8 mouse cellular contexts compared by ENCODE assay signal in the genomic region with DNA sequence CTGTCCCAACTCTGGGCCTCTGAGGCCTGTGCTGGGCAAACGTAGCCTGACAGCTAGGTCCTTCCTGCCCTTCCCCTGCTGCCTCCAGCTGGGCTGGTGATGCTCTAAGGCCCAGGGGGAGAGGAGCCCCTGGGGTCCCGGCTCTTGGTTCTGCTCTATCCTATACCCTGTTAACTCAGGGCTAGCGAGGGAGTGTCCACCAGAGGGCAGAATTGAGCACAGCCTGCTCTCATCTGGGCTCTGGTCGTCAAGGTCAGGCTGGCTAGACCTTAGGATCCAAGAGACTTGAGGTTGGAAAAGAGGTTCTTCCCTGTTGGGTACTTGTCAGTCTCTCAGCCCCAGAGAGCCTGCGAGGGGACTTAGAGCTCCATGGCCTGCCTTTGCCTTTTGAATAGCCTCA. TPM values are rescaled to one million over a fixed set of nuclear protein-coding genes. Genes with fewer than 3 reads are reported as not detected.
DNase-seq lines count a peak whose midpoint lies in the region; ATAC-seq and TF ChIP-seq lines count a peak whose summit lies in the region.

No protein-coding gene starts in this region.

- no peaks in the 10 kb centered on the region for H3K9me3 ChIP-seq in MEL (replicated peaks; ENCODE audit: insufficient read depth, low read length)
- no peaks in the 10 kb centered on the region for H3K9me3 ChIP-seq in midbrain, embryonic 10.5 days (replicated peaks)

- peaks cover 0 to 6% of the 10 kb centered on the region in 2 experiments; a peak in 1 of 4 replicates for H3K36me3 ChIP-seq in MEL (ENCODE audit: control insufficient read depth in 1 of 2, insufficient read depth in 2 of 2, low read length in 2 of 2)
- H3K36me3 ChIP-seq in midbrain, embryonic 10.5 days, result peaks cover 58% of the 10 kb centered on the region

- peak; percentile 95 for TF ChIP-seq CTCF in layer of hippocampus, adult 2 months (conservative IDR thresholded peaks at IDR 0.05)
- peak; percentile 88 to 99 (median 97) for TF ChIP-seq CTCF in MEL (IDR thresholded peaks at IDR 0.05 in 2 of 3, conservative IDR thresholded peaks at IDR 0.05 in 1 of 3; ENCODE audit: control insufficient read depth in 1 of 3, insufficient read depth in 1 of 3, low read depth in 2 of 3, low read length in 3 of 3, poor library complexity in 1 of 3, severe bottlenecking in 1 of 3)

- H3K27me3 ChIP-seq in MEL (ENCODE audit: control insufficient read depth in 1 of 2, insufficient read depth in 2 of 2, low read length in 2 of 2), result no peaks in the 10 kb centered on the region
- H3K27me3 ChIP-seq in midbrain, embryonic 10.5 days (ENCODE audit: low read depth, poor library complexity, severe bottlenecking), result no peaks in the 10 kb centered on the region

- peak in 1 of 2 experiments; percentile 64 for DNase-seq in layer of hippocampus, adult 2 months (ENCODE audit: low spot score in 2 of 2)
- no peak for DNase-seq in layer of hippocampus, postnatal 14 days (ENCODE audit: low spot score in 2 of 2)
- peak; percentile 72 for DNase-seq in MEL (ENCODE audit: low read depth, low spot score)
- DNase-seq in cerebellum, postnatal 10 days, result peak; percentile 85 to 91
- DNase-seq in kidney, postnatal 10 days, result peak; percentile 76
- DNase-seq in midbrain, embryonic 10.5 days (ENCODE audit: low spot score), result peak; percentile 66
- peak; percentile 36 to 47 for DNase-seq in thymus, postnatal 36 days

- no peak overlapping the region for H3K9ac ChIP-seq in MEL (ENCODE audit: control insufficient read depth, low read depth, low read length, poor library complexity, severe bottlenecking)

- H3K27ac ChIP-seq in layer of hippocampus, adult 2 months, result no peak overlapping the region
- H3K27ac ChIP-seq in MEL (ENCODE audit: control insufficient read depth, low read depth, low read length), result no peak overlapping the region
- H3K27ac ChIP-seq in midbrain, embryonic 10.5 days (replicated peaks), result no peak overlapping the region

- WGBS in midbrain, embryonic 10.5 days, result 20% methylated on average over 5 of the region's 5 CpGs

- no peak for TF ChIP-seq EP300 in MEL (IDR thresholded peaks at IDR 0.05; ENCODE audit: low read depth in 1 of 2, low read length in 2 of 2)

- no peaks in the 10 kb centered on the region for H3K4me1 ChIP-seq in MEL (ENCODE audit: control insufficient read depth in 1 of 2, insufficient read depth in 2 of 2, low read length in 2 of 2)
- H3K4me1 ChIP-seq in midbrain, embryonic 10.5 days, result no peaks in the 10 kb centered on the region

- H3K4me3 ChIP-seq in layer of hippocampus, adult 2 months, result no peak overlapping the region
- no peak overlapping the region for H3K4me3 ChIP-seq in MEL (ENCODE audit: control insufficient read depth in 1 of 2, insufficient read depth in 1 of 2, low read depth in 2 of 2, low read length in 2 of 2)
- H3K4me3 ChIP-seq in midbrain, embryonic 10.5 days, result no peak overlapping the region

- ATAC-seq in granulocyte monocyte progenitor cell, adult 5-6 weeks (replicated peaks; ENCODE audit: poor library complexity, severe bottlenecking), result peak; percentile 67

- no peaks in the 10 kb centered on the region for H3K79me2 ChIP-seq in MEL (ENCODE audit: control insufficient read depth, insufficient read depth, low read length, poor library complexity)

- TF ChIP-seq POLR2A in MEL (IDR thresholded peaks at IDR 0.05; ENCODE audit: control insufficient read depth in 1 of 2, insufficient read depth in 1 of 2, low read depth in 1 of 2, low read length in 2 of 2, poor library complexity in 1 of 2), result no peak

- peak; percentile 56 for TF ChIP-seq RAD21 in MEL (IDR thresholded peaks at IDR 0.05; ENCODE audit: low read depth, low read length)

TF ChIP-seq in MEL, 35 proteins besides CTCF, POLR2A, EP300 and RAD21:
- TF ChIP-seq MYB (IDR thresholded peaks at IDR 0.05; ENCODE audit: low read depth, low read length) (no peak), ELF1 (IDR thresholded peaks at IDR 0.05; ENCODE audit: low read depth, low read length) (no peak), MYC (IDR thresholded peaks at IDR 0.05; ENCODE audit: low read depth, low read length) (no peak), SMC3 (IDR thresholded peaks at IDR 0.05; ENCODE audit: low read depth, low read length) (peak; percentile 90), ZC3H11A (IDR thresholded peaks at IDR 0.05; ENCODE audit: low read depth, low read length) (peak; percentile 37; the same call in 1 of the 2 replicates), POLR2AphosphoS2 (IDR thresholded peaks at IDR 0.05; ENCODE audit: low read length) (no peak)

RNA-seq across cellular contexts. Expression of a gene that starts 11.6 kb away (rescaled TPM):
- total RNA-seq in layer of hippocampus, adult 2 months (2021), result under 1 TPM; 0.25 to 0.26 TPM
- total RNA-seq in layer of hippocampus, postnatal 14 days (2021), result 1 to 10 TPM in 1 of 2 experiments, under 1 TPM in 1; 0.26 to 1.7 TPM
- not detected in 2 replicates for total RNA-seq in MEL (2012; rRNA removed)
- under 1 TPM in 1 of 2 experiments, not detected in 1; 0.50 TPM for polyA plus RNA-seq in MEL (2012; ENCODE audit: insufficient read depth in 1 of 2, insufficient read length in 2 of 2, low read depth in 1 of 2, low replicate concordance in 2 of 2, missing spikeins in 1 of 2)
- total RNA-seq in granulocyte monocyte progenitor cell, adult 5-6 weeks (2014; fragmentation: Nextera tagmentation), result not detected in 2 replicates
- total RNA-seq in granulocyte monocyte progenitor cell, adult 5-6 weeks (2017), result not detected in 2 replicates
- polyA plus RNA-seq in midbrain, embryonic 10.5 days (2016; fragmentation: Nextera tagmentation; extraction: Ambion mirVana), result 0.06 TPM in 2 replicates

RNA-seq across cellular contexts. Expression of a gene that starts 26.7 kb away (rescaled TPM):
- total RNA-seq in layer of hippocampus, adult 2 months (2021), result 100 to 1,000 TPM in 1 of 2 experiments, 10 to 100 TPM in 1; 91.7 to 101 TPM
- total RNA-seq in layer of hippocampus, postnatal 14 days (2021), result 10 to 100 TPM; 95.0 to 99.2 TPM
- 22.0 and 27.0 TPM in 2 replicates for total RNA-seq in MEL (2012; rRNA removed)
- 10 to 100 TPM in 1 of 2 experiments, not detected in 1; 40.2 TPM for polyA plus RNA-seq in MEL (2012; ENCODE audit: insufficient read depth in 1 of 2, insufficient read length in 2 of 2, low read depth in 1 of 2, low replicate concordance in 2 of 2, missing spikeins in 1 of 2)
- 34.6 and 35.5 TPM in 2 replicates for total RNA-seq in granulocyte monocyte progenitor cell, adult 5-6 weeks (2014; fragmentation: Nextera tagmentation)
- total RNA-seq in granulocyte monocyte progenitor cell, adult 5-6 weeks (2017), result 21.1 and 26.4 TPM in 2 replicates
- polyA plus RNA-seq in midbrain, embryonic 10.5 days (2016; fragmentation: Nextera tagmentation; extraction: Ambion mirVana), result 29.4 and 36.4 TPM in 2 replicates

RNA-seq across cellular contexts. Expression of a gene that starts 43.3 kb away (rescaled TPM):
- total RNA-seq in layer of hippocampus, adult 2 months (2021), result 1 to 10 TPM; 7.0 to 8.3 TPM
- 1 to 10 TPM; 9.2 TPM for total RNA-seq in layer of hippocampus, postnatal 14 days (2021)
- 7.9 and 9.7 TPM in 2 replicates for total RNA-seq in MEL (2012; rRNA removed)
- 10 to 100 TPM in 1 of 2 experiments, not detected in 1; 24.4 TPM for polyA plus RNA-seq in MEL (2012; ENCODE audit: insufficient read depth in 1 of 2, insufficient read length in 2 of 2, low read depth in 1 of 2, low replicate concordance in 2 of 2, missing spikeins in 1 of 2)
- total RNA-seq in granulocyte monocyte progenitor cell, adult 5-6 weeks (2014; fragmentation: Nextera tagmentation), result 15.1 and 19.7 TPM in 2 replicates
- total RNA-seq in granulocyte monocyte progenitor cell, adult 5-6 weeks (2017), result 13.2 and 13.9 TPM in 2 replicates
- 3.2 and 3.6 TPM in 2 replicates for polyA plus RNA-seq in midbrain, embryonic 10.5 days (2016; fragmentation: Nextera tagmentation; extraction: Ambion mirVana)

RNA-seq across cellular contexts. Expression of a gene that starts 56.9 kb away (rescaled TPM):
- 10 to 100 TPM; 61.3 to 64.6 TPM for total RNA-seq in layer of hippocampus, adult 2 months (2021)
- total RNA-seq in layer of hippocampus, postnatal 14 days (2021), result 10 to 100 TPM; 82.6 to 85.8 TPM
- total RNA-seq in MEL (2012; rRNA removed), result 0.23 and 0.27 TPM in 2 replicates
- 1 to 10 TPM in 1 of 2 experiments, not detected in 1; 2.0 TPM for polyA plus RNA-seq in MEL (2012; ENCODE audit: insufficient read depth in 1 of 2, insufficient read length in 2 of 2, low read depth in 1 of 2, low replicate concordance in 2 of 2, missing spikeins in 1 of 2)
- total RNA-seq in granulocyte monocyte progenitor cell, adult 5-6 weeks (2014; fragmentation: Nextera tagmentation), result not detected in 2 replicates
- total RNA-seq in granulocyte monocyte progenitor cell, adult 5-6 weeks (2017), result not detected in 2 replicates
- polyA plus RNA-seq in midbrain, embryonic 10.5 days (2016; fragmentation: Nextera tagmentation; extraction: Ambion mirVana), result 1.0 and 2.2 TPM in 2 replicates

Comparison
In these comparisons a context has a peak if more than half of its experiments do, and no peak if none do; other contexts are left out.
1. DNase-seq: peak in MEL (single experiment), cerebellum, postnatal 10 days (2 of 2), kidney, postnatal 10 days (single experiment), midbrain, embryonic 10.5 days (single experiment) and thymus, postnatal 36 days (2 of 2); none in layer of hippocampus, postnatal 14 days (0 of 2).